Mouse (Mus musculus): ENCODE results near the gene Acsl5.

DNA sequence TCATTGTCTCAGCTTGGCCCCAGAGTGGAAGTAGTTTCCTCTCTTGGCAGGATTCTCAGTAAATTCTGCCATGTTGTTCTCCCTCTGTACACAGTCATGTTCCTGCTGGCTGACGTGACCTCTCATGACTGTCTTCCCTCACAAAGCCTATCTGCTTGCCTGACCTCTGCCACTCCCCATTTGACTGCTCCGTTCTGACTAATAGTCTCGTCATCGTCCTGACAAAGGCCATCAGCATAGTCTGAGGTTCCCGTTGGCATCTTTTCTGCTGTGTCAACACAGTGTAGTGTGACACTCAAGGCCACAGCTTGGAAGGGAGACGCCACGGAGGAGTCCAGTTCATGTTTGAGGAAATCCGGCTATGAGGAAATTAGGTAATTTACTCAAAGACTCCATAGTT lies 19.6 kb upstream of the Acsl5 start:
- no peak for TF ChIP-seq POLR2A (IDR thresholded peaks at IDR 0.05; ENCODE audit: borderline replicate concordance, extremely low read depth, low read depth, low read length)
- no peak for TF ChIP-seq CTCF (IDR thresholded peaks at IDR 0.05; ENCODE audit: insufficient read depth, low read length)
